Mouse (Mus musculus) heart, postnatal 0 days (tissue): Measurements from ENCODE around the gene Rbm8a.

Experiments used
- CTCF ChIP-seq: IDR thresholded peaks from 2 replicates; pipeline ENCODE4 v1.5.1; 2016; ENCODE audit warnings: antibody characterized with exemption, control low read depth, low read depth
- EP300 ChIP-seq: IDR thresholded peaks from 2 replicates; pipeline ENCODE4 v1.6.1; 2016; ENCODE audit warnings: antibody characterized with exemption, low read depth

DNA sequence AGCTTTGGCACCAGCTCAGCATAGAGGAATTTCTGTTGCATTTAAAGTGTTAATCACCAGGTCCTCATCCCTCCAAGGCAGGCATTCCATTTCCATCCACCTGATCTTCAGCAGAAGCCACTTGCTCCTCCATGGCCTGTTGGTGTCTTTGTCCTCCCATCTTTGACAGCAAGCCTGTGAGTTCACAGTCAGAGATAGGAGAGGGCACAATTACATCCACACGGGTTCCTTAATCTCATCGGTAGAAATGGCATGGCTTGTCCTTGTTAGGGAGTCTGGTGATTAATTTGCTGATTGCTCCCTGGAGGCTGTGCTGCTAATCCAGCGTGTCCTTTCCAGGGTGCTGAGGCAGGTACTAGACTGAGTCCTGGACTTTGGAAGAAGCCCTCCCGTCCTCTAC lies 43.8 kb downstream of the Rbm8a start:
- TF ChIP-seq CTCF (no peak), EP300 (no peak)
